In genomic region chr9:16227398-16227797, GRCm38 (mm10) we compare ENCODE assay signal across 31 mouse cellular contexts.
DNase-seq lines count a peak whose midpoint lies in the region; ATAC-seq and TF ChIP-seq lines count a peak whose summit lies in the region.
"Had no signal": no experiment of that assay in that cellular context is flagged by ENCODE, and none has a peak within 500 bp of the region (broad histone marks: within the 10 kb centered on the region; RNA-seq: fewer than 3 reads in every experiment).

No protein-coding gene starts in this region.

- 29% methylated on average over 2 of the region's 2 CpGs for whole genome bisulfite sequencing in liver, embryonic 11.5 days
- WGBS in liver, embryonic 14.5 days (ENCODE audit: insufficient replicate concordance), result 16% methylated on average over 2 of the region's 2 CpGs

- no peak overlapping the region for H3K27ac ChIP-seq in liver, embryonic 11.5 days (ENCODE audit: low read depth, low read length)
- no peak overlapping the region for H3K27ac ChIP-seq in liver, embryonic 14.5 days
- H3K27ac ChIP-seq: embryonic facial prominence, embryonic 13.5 days; forebrain, embryonic 12.5 days; heart, adult 2 months; hindbrain, embryonic 15.5 days; limb, embryonic 13.5 days; macrophage; neural tube, embryonic 12.5 days had no signal

- H3K27me3 ChIP-seq in liver, embryonic 11.5 days (replicated peaks; ENCODE audit: control insufficient read depth, insufficient read depth, low read length), result no peaks in the 10 kb centered on the region
- no peaks in the 10 kb centered on the region for H3K27me3 ChIP-seq in liver, embryonic 14.5 days (ENCODE audit: control insufficient read depth, insufficient read depth, low read length)
- H3K27me3 ChIP-seq: embryonic facial prominence, embryonic 13.5 days; forebrain, embryonic 12.5 days; hindbrain, embryonic 15.5 days; limb, embryonic 13.5 days; neural tube, embryonic 12.5 days had no signal

- H3K4me3 ChIP-seq in liver, embryonic 11.5 days (ENCODE audit: low read depth, low read length), result no peak overlapping the region
- no peak overlapping the region for H3K4me3 ChIP-seq in liver, embryonic 14.5 days (ENCODE audit: insufficient read depth in 1 of 2, low read depth in 2 of 2, low read length in 2 of 2)
- H3K4me3 ChIP-seq: embryonic facial prominence, embryonic 13.5 days; erythroblast, embryonic 14.5 days; forebrain, embryonic 12.5 days; heart, adult 2 months; hindbrain, embryonic 15.5 days; limb, embryonic 13.5 days; midbrain, embryonic 10.5 days; myocyte; neural tube, embryonic 12.5 days had no signal

- no peak overlapping the region for H3K9ac ChIP-seq in liver, embryonic 11.5 days (ENCODE audit: low read depth, low read length)
- no peak overlapping the region for H3K9ac ChIP-seq in liver, embryonic 14.5 days (replicated peaks)
- H3K9ac ChIP-seq: embryonic facial prominence, embryonic 13.5 days; forebrain, embryonic 12.5 days; forebrain, postnatal 0 days; hindbrain, embryonic 15.5 days; limb, embryonic 13.5 days; neural tube, embryonic 12.5 days had no signal

- ATAC-seq in liver, embryonic 11.5 days (replicated peaks; ENCODE audit: low FRiP score), result peak; percentile 84
- peak; percentile 75 for ATAC-seq in erythroblast, adult 5-6 weeks (replicated peaks; ENCODE audit: low FRiP score, poor library complexity, severe bottlenecking)
- ATAC-seq in liver, embryonic 14.5 days (ENCODE audit: insufficient read depth), result peak; percentile 61; the same call in 1 of the 2 replicates
- ATAC-seq: activated CD4-positive, CD25-positive, alpha-beta regulatory T cell, adult 4 months; forebrain, postnatal 0 days; inflammation-experienced regulatory T-cells, adult 6 months had no signal

- TF ChIP-seq EP300 in liver, embryonic 14.5 days (IDR thresholded peaks at IDR 0.05; ENCODE audit: low read depth), result peak; percentile 60

- no peaks in the 10 kb centered on the region for H3K9me3 ChIP-seq in liver, embryonic 11.5 days (ENCODE audit: control insufficient read depth, low read length)
- no peaks in the 10 kb centered on the region for H3K9me3 ChIP-seq in liver, embryonic 14.5 days (ENCODE audit: control insufficient read depth, low read length)
- H3K9me3 ChIP-seq: embryonic facial prominence, embryonic 13.5 days; forebrain, embryonic 12.5 days; hindbrain, embryonic 15.5 days; limb, embryonic 13.5 days; midbrain, embryonic 10.5 days; neural tube, embryonic 12.5 days had no signal

- TF ChIP-seq CTCF in liver, embryonic 14.5 days (IDR thresholded peaks at IDR 0.05; ENCODE audit: low read depth), result no peak

- DNase-seq in liver, embryonic 11.5 days (ENCODE audit: low spot score), result no peak
- no peak for DNase-seq in liver
- DNase-seq in liver, embryonic 14.5 days (ENCODE audit: low read depth in 3 of 3, low spot score in 3 of 3), result peak in 1 of 3 experiments; percentile 16
- no peak for DNase-seq in urinary bladder, postnatal 10 days (ENCODE audit: low spot score)
- DNase-seq in cerebellum, adult 11 months, result no peak
- DNase-seq: adrenal gland, adult 2 months; adrenal gland, postnatal 36 days; B cell, adult 2 months; cerebellum, adult 8-10 months; cerebellum, postnatal 25 days; forebrain, postnatal 0 days; heart, adult 2 months; kidney, adult 11 months; kidney, postnatal 14 days; layer of hippocampus, adult 9-11 months; lung, adult 2 months; lung, postnatal 10 days; right cerebral cortex, adult 18-20 months; thymus, postnatal 4 days had no signal

- no peaks in the 10 kb centered on the region for H3K36me3 ChIP-seq in liver, embryonic 11.5 days (ENCODE audit: control insufficient read depth, insufficient read depth, low read length)
- no peaks in the 10 kb centered on the region for H3K36me3 ChIP-seq in liver, embryonic 14.5 days (replicated peaks; ENCODE audit: control insufficient read depth, insufficient read depth, low read depth)
- H3K36me3 ChIP-seq: embryonic facial prominence, embryonic 13.5 days; forebrain, embryonic 12.5 days; hindbrain, embryonic 15.5 days; limb, embryonic 13.5 days; midbrain, embryonic 10.5 days; neural tube, embryonic 12.5 days had no signal

- no peak overlapping the region for H3K4me2 ChIP-seq in liver, embryonic 11.5 days
- H3K4me2 ChIP-seq in liver, embryonic 14.5 days (ENCODE audit: low read depth), result no peak overlapping the region
- H3K4me2 ChIP-seq: embryonic facial prominence, embryonic 13.5 days; forebrain, embryonic 12.5 days; hindbrain, embryonic 15.5 days; limb, embryonic 13.5 days; neural tube, embryonic 12.5 days had no signal

- H3K4me1 ChIP-seq in liver, embryonic 11.5 days (replicated peaks; ENCODE audit: control insufficient read depth, insufficient read depth, low read length), result no peaks in the 10 kb centered on the region; the same call in 1 of the 2 replicates
- H3K4me1 ChIP-seq in liver, embryonic 14.5 days (replicated peaks; ENCODE audit: control insufficient read depth in 2 of 2, insufficient read depth in 2 of 2, low read length in 1 of 2), result peaks cover 0 to 10% of the 10 kb centered on the region in 2 experiments
- H3K4me1 ChIP-seq: embryonic facial prominence, embryonic 13.5 days had no signal
